Mouse (Mus musculus) ES-E14 (cell line): ENCODE data around the gene Pou3f3. TPM values are rescaled to one million over a fixed set of nuclear protein-coding genes. Genes with fewer than 3 reads are reported as not detected.

Source experiments
- DNase-seq: peaks from one replicate; pipeline ENCODE4 v3.0.0-alpha.2; 2013; ENCODE audit warnings: low read depth, low spot score
- H3K27ac ChIP-seq: 2 replicates; pipeline ENCODE4 v1.5.1; 2012; ENCODE audit warnings: low read depth, mild to moderate bottlenecking, low read length, moderate library complexity, mixed read lengths; ENCODE audit not compliant: poor library complexity, insufficient read depth, severe bottlenecking
- H3K36me3 ChIP-seq: 2 replicates; pipeline ENCODE4 v1.6.1; 2012; ENCODE audit warnings: mild to moderate bottlenecking, low read length, moderate library complexity, mixed read lengths; ENCODE audit not compliant: control insufficient read depth, poor library complexity, insufficient read depth, severe bottlenecking
- H3K4me1 ChIP-seq, 2 experiments: fragments of 150-350 bp in 1 of 2; sonication (generic) in 1 of 2; 2 replicates each; pipeline ENCODE4 v1.6.1; 2012; ENCODE audit warnings: low read length in 2 of 2, mild to moderate bottlenecking in 1 of 2, mixed read lengths in 1 of 2; ENCODE audit not compliant: control insufficient read depth in 2 of 2, insufficient read depth in 2 of 2, poor library complexity in 1 of 2
- H3K4me3 ChIP-seq, 2 experiments: fragments of 150-350 bp in 1 of 2; sonication (generic) in 1 of 2; 2 replicates each; pipeline ENCODE4 v1.5.1; 2012; ENCODE audit warnings: low read length in 2 of 2, low read depth in 1 of 2, mild to moderate bottlenecking in 1 of 2, mixed read lengths in 1 of 2; ENCODE audit not compliant: insufficient read depth in 1 of 2, poor library complexity in 1 of 2, severe bottlenecking in 1 of 2
- H3K9ac ChIP-seq: 2 replicates; pipeline ENCODE4 v1.6.1; 2012; ENCODE audit warnings: low read depth, mild to moderate bottlenecking, low read length, mixed read lengths; ENCODE audit not compliant: poor library complexity, insufficient read depth, severe bottlenecking
- H3K9me3 ChIP-seq: fragments of 150-350 bp; sonication (generic); 2 replicates; pipeline ENCODE4 v1.6.1; 2012; ENCODE audit warnings: low read depth, mild to moderate bottlenecking, low read length; ENCODE audit not compliant: control insufficient read depth, insufficient read depth
- CHD2 ChIP-seq: IDR thresholded peaks from 2 replicates; pipeline ENCODE4 v1.6.1; 2014; ENCODE audit warnings: mild to moderate bottlenecking, low read depth, low read length, inconsistent platforms
- HCFC1 ChIP-seq: IDR thresholded peaks from 2 replicates; pipeline ENCODE4 v1.6.1; 2012; ENCODE audit warnings: low read length, inconsistent platforms, borderline replicate concordance; ENCODE audit not compliant: insufficient read depth
- MAFK ChIP-seq: IDR thresholded peaks from 2 replicates; pipeline ENCODE4 v1.6.1; 2014; ENCODE audit warnings: mild to moderate bottlenecking, low read depth, low read length, inconsistent platforms; ENCODE audit not compliant: insufficient read depth
- ZC3H11A ChIP-seq: IDR thresholded peaks from 2 replicates; pipeline ENCODE4 v1.6.1; 2012; ENCODE audit warnings: low read depth, mild to moderate bottlenecking, inconsistent platforms, low read length, borderline replicate concordance
- ZNF384 ChIP-seq: IDR thresholded peaks from 2 replicates; pipeline ENCODE4 v1.6.1; 2012; ENCODE audit warnings: low read depth, low read length, inconsistent platforms
- in situ Hi-C, 2 experiments: fragments of 600-800 bp; cut with MboI; formaldehyde crosslinking; loops; one replicate each; pipeline ENCODE4 v1.15.1; 2025; ENCODE audit warnings: low sequenced_read_pairs in 2 of 2, inconsistent platforms in 1 of 2; ENCODE audit not compliant: unreplicated experiment in 2 of 2
- total RNA-seq: library from RNA; depleted of rRNA; stranded (reverse); fragments of 300-350 nt; gene quantifications from 2 replicates; pipeline ENCODE4 v1.2.3, GENCODE M21; 2012; rRNA removed

Pou3f3 gene
- total RNA-seq = 0.21 and 0.31 TPM in 2 replicates

GRCm38 (mm10) chr1:42695578-42695915 is at the start of gene Pou3f3:
Pou3f3 (plus strand) TSS chr1:42695768.
- Histone ChIP-seq H3K27ac (no peak within 1 kb of the TSS), H3K4me3 (peak within 1 kb of the TSS; percentile 61 to 67), H3K36me3 (no peaks in the 10 kb centered on the region), H3K9me3 (no peaks in the 10 kb centered on the region), H3K9ac (0 out of 2 replicates have a peak within 1 kb of the TSS, but pooled peaks have one; percentile 13), H3K4me1 (peaks cover 0 to 7% of the 10 kb centered on the region in 2 experiments; a peak in 2 of 4 replicates)
- DNase-seq = peak; percentile 89
- in situ Hi-C loops = no loop called here
- no peak for TF ChIP-seq MAFK
- TF ChIP-seq ZNF384 = no peak
- TF ChIP-seq ZC3H11A = no peak
- no peak for TF ChIP-seq HCFC1
- no peak for TF ChIP-seq CHD2

DNA sequence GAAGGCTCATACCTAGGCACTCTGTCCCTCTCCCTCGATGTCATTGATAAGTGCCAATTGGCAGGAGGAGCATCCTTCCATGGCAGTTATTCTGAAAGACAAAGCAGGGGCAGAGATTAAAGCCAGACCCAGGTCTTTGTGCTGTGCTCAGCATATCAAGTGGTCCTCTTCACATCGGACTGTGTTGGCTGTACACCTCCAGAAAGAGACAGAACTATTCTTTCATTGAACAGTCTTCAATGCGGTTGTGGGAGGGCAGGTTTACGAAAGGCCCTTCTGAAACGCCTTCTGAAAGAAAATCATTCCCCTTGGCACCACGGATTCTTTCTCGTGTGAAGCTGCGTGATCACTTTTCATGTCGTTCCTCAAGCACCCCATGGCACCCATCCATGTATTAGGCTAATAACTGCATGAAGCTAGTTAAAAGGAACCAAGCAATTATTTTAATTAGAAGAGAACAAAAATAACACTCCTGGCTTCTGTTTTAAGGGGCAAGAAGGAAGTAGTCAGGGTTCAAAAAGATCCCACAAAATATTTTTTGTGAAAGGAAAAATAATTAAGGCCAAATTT is 47.1 kb upstream of the Pou3f3 start:
- H3K9me3 ChIP-seq = no peaks in the 10 kb centered on the region
- no peak for DNase-seq
- in situ Hi-C loops = no loop called here
- H3K27ac ChIP-seq = no peak overlapping the region
- no peak for TF ChIP-seq ZNF384
- no peak for TF ChIP-seq CHD2
- no peak for TF ChIP-seq MAFK
- TF ChIP-seq HCFC1 = no peak
- no peak for TF ChIP-seq ZC3H11A
- no peaks in the 10 kb centered on the region for H3K36me3 ChIP-seq
- no peaks in the 10 kb centered on the region for H3K4me1 ChIP-seq
- no peak overlapping the region for H3K4me3 ChIP-seq
- H3K9ac ChIP-seq = no peak overlapping the region

GRCm38 (mm10) chr1:42651461-42651860 is 44.1 kb upstream of the Pou3f3 start:
- Histone ChIP-seq H3K27ac (no peak overlapping the region), H3K9ac (no peak overlapping the region), H3K4me3 (no peak overlapping the region), H3K9me3 (no peaks in the 10 kb centered on the region), H3K36me3 (no peaks in the 10 kb centered on the region), H3K4me1 (peaks cover 0 to 2% of the 10 kb centered on the region in 2 experiments; a peak in 1 of 4 replicates)
- TF ChIP-seq CHD2 (no peak), ZNF384 (no peak), MAFK (no peak), HCFC1 (no peak), ZC3H11A (no peak)
- in situ Hi-C loops = no loop called here
- DNase-seq = no peak

GRCm38 (mm10) chr1:42667546-42667945 is 28.0 kb upstream of the Pou3f3 start:
- H3K27ac ChIP-seq = no peak overlapping the region
- no peak overlapping the region for H3K4me3 ChIP-seq
- no peak overlapping the region for H3K9ac ChIP-seq
- no peak for DNase-seq
- TF ChIP-seq CHD2 (no peak), ZNF384 (no peak), ZC3H11A (no peak)
- H3K4me1 ChIP-seq = no peaks in the 10 kb centered on the region
- no peaks in the 10 kb centered on the region for H3K9me3 ChIP-seq
- no peaks in the 10 kb centered on the region for H3K36me3 ChIP-seq
- in situ Hi-C loops = no loop called here

DNA sequence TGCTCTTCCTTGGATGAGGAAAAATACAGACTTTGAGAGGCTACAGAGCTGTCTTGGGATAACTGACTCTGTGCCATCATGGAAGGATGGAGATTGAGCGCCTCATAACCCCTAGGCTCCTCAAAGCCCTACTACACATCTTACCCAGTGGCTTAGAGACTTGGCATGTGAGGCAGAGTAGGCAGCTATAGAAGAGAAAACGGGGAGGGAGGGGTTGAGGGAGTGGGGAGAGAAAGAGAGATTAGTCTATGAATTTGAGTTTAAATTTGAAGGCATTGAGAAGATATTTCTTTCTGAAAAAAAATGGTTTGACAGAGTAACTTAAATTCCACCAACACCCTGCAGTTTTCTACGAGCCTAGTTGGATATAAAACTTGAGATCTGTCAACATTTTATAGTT is 14.9 kb upstream of the Pou3f3 start:
- no peak overlapping the region for H3K4me3 ChIP-seq
- in situ Hi-C loops = no loop called here
- TF ChIP-seq ZC3H11A (no peak), CHD2 (no peak), HCFC1 (no peak), MAFK (no peak), ZNF384 (no peak)
- H3K27ac ChIP-seq = no peak overlapping the region
- H3K36me3 ChIP-seq = no peaks in the 10 kb centered on the region
- no peak for DNase-seq
- no peak overlapping the region for H3K9ac ChIP-seq
- H3K4me1 ChIP-seq = no peaks in the 10 kb centered on the region
- no peaks in the 10 kb centered on the region for H3K9me3 ChIP-seq
